Mouse (Mus musculus): ENCODE results near the gene Grasp.
A peak's percentile ranks its signal among the peaks of the same experiment; 100 is the strongest.

Grasp gene

GRCm38 (mm10) chr15:101259922-101260321 lies 35.9 kb downstream of the Grasp start:
- peaks cover 59% of the 10 kb centered on the region for H3K36me3 ChIP-seq (ENCODE audit: insufficient read depth, low read length)
- H3K4me1 ChIP-seq (replicated peaks; ENCODE audit: low read depth, low read length) = peaks cover 95% of the 10 kb centered on the region
- no peak overlapping the region for H3K4me3 ChIP-seq (replicated peaks; ENCODE audit: low read length)
- TF ChIP-seq NANOG (IDR thresholded peaks at IDR 0.05; ENCODE audit: borderline replicate concordance, low read length) (no peak), CTCF (conservative IDR thresholded peaks at IDR 0.05; ENCODE audit: low read length) (no peak), POU5F1 (IDR thresholded peaks at IDR 0.05; ENCODE audit: borderline replicate concordance, low read length) (no peak)
- H3K27me3 ChIP-seq (ENCODE audit: insufficient read depth, low read length) = no peaks in the 10 kb centered on the region
- H3K9me3 ChIP-seq (ENCODE audit: low read length) = no peaks in the 10 kb centered on the region

GRCm38 (mm10) chr15:101260387-101260786 lies 36.4 kb downstream of the Grasp start:
- Histone ChIP-seq H3K9me3 (ENCODE audit: low read length) (no peaks in the 10 kb centered on the region), H3K36me3 (ENCODE audit: insufficient read depth, low read length) (peaks cover 59% of the 10 kb centered on the region), H3K27me3 (ENCODE audit: insufficient read depth, low read length) (no peaks in the 10 kb centered on the region), H3K4me3 (replicated peaks; ENCODE audit: low read length) (0 out of 2 replicates have a peak overlapping the region, but pooled peaks have one; percentile 10), H3K4me1 (replicated peaks; ENCODE audit: low read depth, low read length) (peaks cover 95% of the 10 kb centered on the region)
- TF ChIP-seq CTCF (conservative IDR thresholded peaks at IDR 0.05; ENCODE audit: low read length) (no peak), POU5F1 (IDR thresholded peaks at IDR 0.05; ENCODE audit: borderline replicate concordance, low read length) (no peak), NANOG (IDR thresholded peaks at IDR 0.05; ENCODE audit: borderline replicate concordance, low read length) (no peak)

DNA sequence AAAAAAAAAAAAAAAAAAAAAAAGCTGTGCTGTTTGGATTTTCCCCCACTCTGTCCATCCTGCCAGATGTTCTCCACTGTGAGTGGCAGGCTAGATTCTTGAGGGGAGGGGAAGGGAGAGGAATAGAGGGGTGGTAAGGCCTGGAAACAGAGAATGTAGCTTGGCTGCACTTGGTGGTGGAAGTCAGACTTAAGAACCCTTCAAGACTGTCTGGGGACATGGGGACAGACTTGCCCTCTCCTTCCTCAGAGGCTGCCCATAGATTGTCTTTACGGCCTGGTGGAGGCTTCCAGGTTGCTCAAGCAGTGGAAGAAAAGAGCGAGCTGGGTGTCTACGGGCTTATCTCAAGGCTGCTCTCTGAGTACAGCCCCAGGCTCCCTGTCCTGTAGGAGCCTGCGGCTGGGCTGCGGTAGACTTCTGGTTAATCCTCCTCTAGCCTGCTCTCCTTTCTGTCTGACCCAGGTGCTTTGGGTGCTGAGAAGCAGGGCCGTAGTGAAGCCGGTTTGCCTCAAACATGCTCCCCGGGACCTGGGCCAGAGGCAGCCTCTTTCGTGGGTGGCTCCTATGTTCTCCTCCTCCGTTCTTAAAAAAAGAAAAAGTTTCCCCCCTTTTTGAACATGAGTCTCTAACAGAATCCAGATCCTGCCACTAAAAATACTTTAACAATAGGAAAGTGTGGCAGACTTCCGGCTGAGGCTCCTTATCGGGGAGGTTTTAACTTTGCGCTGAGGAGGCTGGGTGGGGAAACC lies 37.1 kb downstream of the Grasp start:
- Histone ChIP-seq H3K4me1 (replicated peaks; ENCODE audit: low read depth, low read length) (peaks cover 95% of the 10 kb centered on the region), H3K27me3 (ENCODE audit: insufficient read depth, low read length) (no peaks in the 10 kb centered on the region), H3K36me3 (ENCODE audit: insufficient read depth, low read length) (peaks cover 59% of the 10 kb centered on the region), H3K4me3 (replicated peaks; ENCODE audit: low read length) (no peak overlapping the region; the same call in 1 of the 2 replicates), H3K9me3 (ENCODE audit: low read length) (no peaks in the 10 kb centered on the region)
- TF ChIP-seq POU5F1 (IDR thresholded peaks at IDR 0.05; ENCODE audit: borderline replicate concordance, low read length) (no peak), NANOG (IDR thresholded peaks at IDR 0.05; ENCODE audit: borderline replicate concordance, low read length) (no peak), CTCF (conservative IDR thresholded peaks at IDR 0.05; ENCODE audit: low read length) (no peak)

GRCm38 (mm10) chr15:101262502-101262901 lies 38.5 kb downstream of the Grasp start:
- H3K4me3 ChIP-seq (replicated peaks; ENCODE audit: low read length) = peak overlapping the region; percentile 20; the same call in 1 of the 2 replicates
- no peaks in the 10 kb centered on the region for H3K9me3 ChIP-seq (ENCODE audit: low read length)
- H3K36me3 ChIP-seq (ENCODE audit: insufficient read depth, low read length) = peaks cover 59% of the 10 kb centered on the region
- H3K27me3 ChIP-seq (ENCODE audit: insufficient read depth, low read length) = no peaks in the 10 kb centered on the region
- H3K4me1 ChIP-seq (replicated peaks; ENCODE audit: low read depth, low read length) = peaks cover 91% of the 10 kb centered on the region
- TF ChIP-seq POU5F1 (IDR thresholded peaks at IDR 0.05; ENCODE audit: borderline replicate concordance, low read length) = no peak
- TF ChIP-seq NANOG (IDR thresholded peaks at IDR 0.05; ENCODE audit: borderline replicate concordance, low read length) = no peak
- TF ChIP-seq CTCF (conservative IDR thresholded peaks at IDR 0.05; ENCODE audit: low read length) = no peak

- H3K9me3 ChIP-seq (ENCODE audit: low read length) = no peaks in the 10 kb centered on the region
- peaks cover 96% of the 10 kb centered on the region for H3K4me1 ChIP-seq (replicated peaks; ENCODE audit: low read depth, low read length)
- peak overlapping the region; percentile 84 for H3K4me3 ChIP-seq (replicated peaks; ENCODE audit: low read length)
- no peaks in the 10 kb centered on the region for H3K27me3 ChIP-seq (ENCODE audit: insufficient read depth, low read length)
- TF ChIP-seq CTCF (conservative IDR thresholded peaks at IDR 0.05; ENCODE audit: low read length) (no peak), NANOG (IDR thresholded peaks at IDR 0.05; ENCODE audit: borderline replicate concordance, low read length) (no peak), POU5F1 (IDR thresholded peaks at IDR 0.05; ENCODE audit: borderline replicate concordance, low read length) (no peak)
- H3K36me3 ChIP-seq (ENCODE audit: insufficient read depth, low read length) = peaks cover 61% of the 10 kb centered on the region
These were observed 42.4 kb downstream of the Grasp start for GRCm38 (mm10) chr15:101266132-101266963.

- Histone ChIP-seq H3K9me3 (ENCODE audit: low read length) (no peaks in the 10 kb centered on the region), H3K27me3 (ENCODE audit: insufficient read depth, low read length) (no peaks in the 10 kb centered on the region), H3K4me3 (replicated peaks; ENCODE audit: low read length) (peak overlapping the region; percentile 84), H3K4me1 (replicated peaks; ENCODE audit: low read depth, low read length) (peaks cover 96% of the 10 kb centered on the region), H3K36me3 (ENCODE audit: insufficient read depth, low read length) (peaks cover 67% of the 10 kb centered on the region)
- TF ChIP-seq CTCF (conservative IDR thresholded peaks at IDR 0.05; ENCODE audit: low read length) (no peak), POU5F1 (IDR thresholded peaks at IDR 0.05; ENCODE audit: borderline replicate concordance, low read length) (no peak), NANOG (IDR thresholded peaks at IDR 0.05; ENCODE audit: borderline replicate concordance, low read length) (no peak)
These were observed 43.4 kb downstream of the Grasp start for GRCm38 (mm10) chr15:101267053-101268032.

GRCm38 (mm10) chr15:101270101-101270820 lies 46.3 kb downstream of the Grasp start:
- no peaks in the 10 kb centered on the region for H3K27me3 ChIP-seq (ENCODE audit: insufficient read depth, low read length)
- TF ChIP-seq CTCF (conservative IDR thresholded peaks at IDR 0.05; ENCODE audit: low read length) = no peak
- peaks cover 94% of the 10 kb centered on the region for H3K4me1 ChIP-seq (replicated peaks; ENCODE audit: low read depth, low read length)
- H3K36me3 ChIP-seq (ENCODE audit: insufficient read depth, low read length) = peaks cover 68% of the 10 kb centered on the region
- peak overlapping the region; percentile 84 for H3K4me3 ChIP-seq (replicated peaks; ENCODE audit: low read length)
- no peaks in the 10 kb centered on the region for H3K9me3 ChIP-seq (ENCODE audit: low read length)

All from E14TG2a.4 (cell line).